Mouse (Mus musculus) heart, embryonic 12.5 days (tissue): ENCODE data around the gene Ephx1. TPM values are rescaled to one million over a fixed set of nuclear protein-coding genes. Genes with fewer than 3 reads are reported as not detected.
"Not testable (repeated sequence)": the region's sequence is repeated elsewhere in the genome, so short reads cannot be mapped to it uniquely, and the experiment has no call there.

Experiments
- ATAC-seq: fragments of 200-750 bp; cut with Nextera tagmentation; 2 replicates; pipeline ENCODE4 v1.8.0; 2017; ENCODE audit warnings: moderate TSS enrichment, moderate library complexity; ENCODE audit not compliant: insufficient number of reproducible peaks, low FRiP score
- H3K27ac ChIP-seq: fragments of 300-500 bp; sonication (generic); 2 replicates; pipeline ENCODE4 v1.5.1; 2016; ENCODE audit warnings: mild to moderate bottlenecking, moderate library complexity; ENCODE audit not compliant: poor library complexity, severe bottlenecking
- H3K27me3 ChIP-seq: fragments of 300-500 bp; sonication (generic); replicated peaks from 2 replicates; pipeline ENCODE4 v1.6.1; 2016; ENCODE audit warnings: mild to moderate bottlenecking, moderate library complexity
- H3K36me3 ChIP-seq: fragments of 300-500 bp; sonication (generic); 2 replicates; pipeline ENCODE4 v1.6.1; 2016; ENCODE audit warnings: mild to moderate bottlenecking, moderate library complexity
- H3K4me1 ChIP-seq: fragments of 300-500 bp; sonication (generic); replicated peaks from 2 replicates; pipeline ENCODE4 v1.6.1; 2016; ENCODE audit warnings: mild to moderate bottlenecking
- H3K4me2 ChIP-seq: fragments of 300-500 bp; sonication (generic); 2 replicates; pipeline ENCODE4 v1.6.1; 2016; ENCODE audit warnings: mild to moderate bottlenecking, moderate library complexity
- H3K4me3 ChIP-seq: fragments of 300-500 bp; sonication (generic); 2 replicates; pipeline ENCODE4 v1.5.1; 2016; ENCODE audit warnings: mild to moderate bottlenecking
- H3K9ac ChIP-seq: fragments of 300-500 bp; sonication (generic); 2 replicates; pipeline ENCODE4 v1.6.1; 2016; ENCODE audit warnings: mild to moderate bottlenecking, moderate library complexity
- H3K9me3 ChIP-seq: fragments of 300-500 bp; sonication (generic); replicated peaks from 2 replicates; pipeline ENCODE4 v1.6.1; 2016; ENCODE audit warnings: mild to moderate bottlenecking, moderate library complexity
- WGBS: fragments of 180-500 bp; shearing (Covaris S2); methylation state at CpG from one replicate; pipeline ENCODE4 v1.1.7; 2016; 5-methylcytosine and 5-hydroxymethylcytosine counted together
- polyA plus RNA-seq: library from polyadenylated mRNA; unstranded; fragments of >200 nt; fragmentation: Nextera tagmentation; extraction: Ambion mirVana; gene quantifications from 2 replicates; pipeline ENCODE4 v1.2.1, GENCODE M21; 2016

Gene Ephx1
- polyA plus RNA-seq, 1 experiment from 2014 or later: 5.1 TPM

DNA sequence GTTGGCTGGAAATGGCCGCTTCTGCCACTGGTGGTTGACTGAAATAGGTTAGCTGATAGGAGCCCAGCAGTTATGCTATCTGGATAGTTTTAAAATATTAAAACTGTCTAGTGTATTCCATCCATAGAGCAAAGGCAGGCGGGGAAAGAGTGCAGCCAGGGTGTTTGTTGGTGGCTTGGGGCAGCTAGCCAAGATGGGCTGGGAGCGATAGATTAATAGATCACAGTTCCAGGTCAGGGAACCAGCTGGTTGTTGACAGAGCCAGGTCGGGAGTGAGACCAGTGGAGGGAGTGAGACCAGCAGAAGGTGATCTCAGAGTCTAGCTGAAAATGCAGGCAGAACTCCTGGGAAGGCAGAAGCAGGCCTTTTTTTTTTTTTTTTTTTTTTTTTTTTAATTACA, 16.9 kb upstream of the Ephx1 start:
- H3K9me3 ChIP-seq: no peaks in the 10 kb centered on the region
- H3K4me1 ChIP-seq: no peaks in the 10 kb centered on the region
- H3K4me3 ChIP-seq: no peak overlapping the region
- WGBS: 65% methylated on average over 4 of the region's 4 CpGs
- H3K27me3 ChIP-seq: peaks cover 10% of the 10 kb centered on the region
- H3K9ac ChIP-seq: no peak overlapping the region
- H3K27ac ChIP-seq: no peak overlapping the region
- no peak overlapping the region for H3K4me2 ChIP-seq
- ATAC-seq: no peak
- no peaks in the 10 kb centered on the region for H3K36me3 ChIP-seq

DNA sequence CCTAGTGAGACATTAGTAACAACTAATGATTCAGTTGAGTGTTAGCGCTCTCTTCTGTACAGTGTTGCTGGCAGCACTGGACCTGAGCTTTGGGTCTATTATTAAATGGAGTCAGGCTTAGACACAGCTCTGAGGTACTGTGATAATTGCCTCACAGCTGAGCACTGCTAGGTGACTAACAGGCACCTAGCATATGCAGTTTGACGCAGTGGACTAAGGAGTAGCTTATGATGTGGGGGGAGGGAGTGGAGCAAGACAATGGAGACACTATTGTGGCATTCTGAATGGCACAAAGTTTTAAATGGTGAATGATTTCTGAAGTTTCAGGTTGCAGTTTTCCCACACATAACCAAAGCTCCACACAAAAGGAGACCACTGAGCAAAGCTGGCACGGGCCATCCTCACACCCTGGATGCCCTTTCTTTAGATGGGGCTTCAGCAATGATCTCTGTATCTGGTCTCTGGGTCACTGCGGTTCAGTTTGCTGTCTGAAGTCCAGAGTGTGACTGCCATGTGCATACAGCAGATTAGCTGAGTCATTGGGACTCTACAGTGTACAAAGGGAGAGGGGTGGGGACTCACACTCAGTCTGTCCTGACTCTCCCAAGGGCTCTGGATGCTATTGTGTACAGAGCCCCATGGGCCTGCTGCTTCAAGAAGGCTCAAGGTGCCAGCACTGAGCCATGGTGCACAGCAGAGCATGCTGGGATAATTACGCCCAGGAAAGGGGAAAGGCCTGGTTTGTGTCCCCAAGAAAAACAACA, 14.5 kb upstream of the Ephx1 start:
- WGBS: 77% methylated on average over 5 of the region's 5 CpGs
- H3K4me3 ChIP-seq, ATAC-seq: not testable (repeated sequence)

DNA sequence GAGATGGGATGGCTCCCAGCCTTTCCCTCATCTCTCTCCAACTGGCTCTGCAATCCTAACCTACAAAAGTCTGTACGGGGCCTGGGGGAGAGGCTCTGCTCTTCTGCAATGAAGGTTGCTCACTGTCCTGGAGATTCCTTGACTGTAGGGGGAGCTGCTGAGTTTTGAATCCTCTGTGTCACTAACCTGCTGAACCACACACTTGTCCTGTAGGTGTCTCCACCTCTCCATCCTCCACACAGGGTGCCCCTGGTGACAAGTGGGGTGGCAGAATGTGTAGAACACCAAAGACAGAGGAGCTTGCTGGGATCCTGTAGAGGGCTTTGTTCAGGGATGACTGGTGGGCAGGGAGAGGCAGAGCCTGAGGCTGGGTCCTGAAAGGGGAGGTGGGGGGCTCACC, 1.6 kb upstream of the Ephx1 start:
- no peak overlapping the region for H3K27ac ChIP-seq
- peaks cover 14% of the 10 kb centered on the region; the same call in 1 of the 2 replicates for H3K27me3 ChIP-seq
- H3K4me3 ChIP-seq: no peak overlapping the region
- H3K36me3 ChIP-seq: no peaks in the 10 kb centered on the region
- H3K9ac ChIP-seq: no peak overlapping the region
- 11% methylated on average over 1 of the region's 1 CpGs for WGBS
- peaks cover 4% of the 10 kb centered on the region; the same call in 1 of the 2 replicates for H3K4me1 ChIP-seq
- H3K9me3 ChIP-seq: no peaks in the 10 kb centered on the region
- no peak overlapping the region for H3K4me2 ChIP-seq
- no peak for ATAC-seq

More for the DNA sequence above, 14.5 kb upstream of the Ephx1 start:
- not testable (repeated sequence) for H3K36me3 ChIP-seq, H3K27me3 ChIP-seq, H3K4me2 ChIP-seq, H3K9me3 ChIP-seq, H3K4me1 ChIP-seq, H3K9ac ChIP-seq, H3K27ac ChIP-seq

DNA sequence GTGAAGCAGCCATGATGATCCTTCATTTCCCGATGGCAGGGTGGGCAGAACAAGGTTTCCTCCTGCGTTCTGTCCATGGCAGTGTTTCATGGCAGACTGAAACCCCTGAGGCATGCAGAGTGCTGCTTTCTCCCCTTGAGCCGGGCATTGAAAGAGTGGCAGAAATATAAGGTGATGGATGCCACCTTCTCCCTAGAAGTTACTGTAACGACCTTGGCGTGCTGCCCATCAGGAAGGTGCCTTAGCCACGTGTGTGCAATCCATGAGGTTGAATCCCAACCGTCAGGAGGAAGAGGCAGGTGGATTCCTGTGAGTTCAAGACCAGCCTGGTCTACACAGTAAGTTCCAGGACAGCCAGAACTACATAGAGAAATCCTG, 773 bp upstream of the Ephx1 start:
- peaks cover 14% of the 10 kb centered on the region; the same call in 1 of the 2 replicates for H3K27me3 ChIP-seq
- ATAC-seq: no peak
- H3K4me1 ChIP-seq: peaks cover 11% of the 10 kb centered on the region
- H3K4me2 ChIP-seq: no peak overlapping the region
- H3K27ac ChIP-seq: no peak overlapping the region
- no peaks in the 10 kb centered on the region for H3K36me3 ChIP-seq
- WGBS: 74% methylated on average over 7 of the region's 7 CpGs
- H3K9me3 ChIP-seq: no peaks in the 10 kb centered on the region
- H3K4me3 ChIP-seq: no peak overlapping the region
- no peak overlapping the region for H3K9ac ChIP-seq

DNA sequence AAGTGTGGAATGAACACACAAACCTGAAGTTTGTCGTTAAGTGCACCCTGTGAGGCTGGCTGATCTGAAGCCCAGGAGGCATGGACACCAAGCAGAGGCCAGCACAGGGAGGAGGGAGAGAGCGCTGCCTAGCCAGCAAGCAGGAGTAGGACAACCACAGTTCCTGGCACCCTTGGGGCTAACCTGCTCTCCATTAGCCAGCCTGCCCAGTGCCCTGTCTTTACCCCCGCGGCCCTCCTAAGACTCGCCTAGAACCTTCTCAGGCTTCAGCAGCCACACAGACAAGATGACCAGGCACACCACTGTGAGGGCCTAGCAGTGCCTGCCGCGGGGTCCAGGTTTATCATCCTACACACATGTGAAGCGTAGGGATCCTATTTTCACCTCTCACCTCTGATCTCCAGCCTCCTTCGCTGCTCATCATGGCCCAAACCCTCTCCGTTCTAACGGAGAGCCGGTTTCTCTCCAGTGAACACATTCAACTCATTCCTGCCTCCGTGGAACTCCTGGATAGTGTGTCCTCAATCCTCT, 2.7 kb downstream of the Ephx1 start:
- peaks cover 14% of the 10 kb centered on the region; the same call in 1 of the 2 replicates for H3K27me3 ChIP-seq
- no peaks in the 10 kb centered on the region for H3K9me3 ChIP-seq
- no peak overlapping the region for H3K27ac ChIP-seq
- 62% methylated on average over 13 of the region's 13 CpGs for WGBS
- H3K4me1 ChIP-seq: peaks cover 28% of the 10 kb centered on the region
- peak overlapping the region; percentile 100; the same call in 1 of the 2 replicates for H3K4me2 ChIP-seq
- H3K9ac ChIP-seq: no peak overlapping the region
- no peaks in the 10 kb centered on the region for H3K36me3 ChIP-seq
- no peak overlapping the region for H3K4me3 ChIP-seq
- ATAC-seq: no peak

DNA sequence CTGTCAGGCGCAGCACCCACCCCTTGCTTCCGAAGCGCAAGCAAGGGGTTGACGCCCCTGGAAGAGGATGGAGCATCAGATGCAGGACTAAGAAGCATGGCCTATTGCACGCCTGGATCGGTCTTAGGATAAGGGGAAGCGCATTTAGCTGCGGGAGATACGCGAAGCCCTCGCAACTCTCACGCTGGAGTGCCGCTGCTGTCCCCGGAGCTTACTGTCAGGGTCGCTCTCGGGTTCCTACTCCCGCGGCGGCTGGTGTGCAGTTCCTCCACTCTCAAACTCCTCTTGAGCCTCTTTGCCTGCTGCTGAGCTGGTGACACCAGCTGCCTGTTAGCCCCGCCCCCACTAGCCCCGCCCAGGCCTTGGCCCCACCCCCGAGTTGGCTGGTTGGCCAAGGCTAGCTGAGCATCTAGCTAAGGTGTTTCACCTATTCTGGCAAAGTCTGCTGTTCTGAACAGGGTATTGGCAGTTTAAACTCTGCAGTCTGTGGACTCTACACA, 3.4 kb downstream of the Ephx1 start:
- under 1% methylated on average over 22 of the region's 22 CpGs for WGBS

DNA sequence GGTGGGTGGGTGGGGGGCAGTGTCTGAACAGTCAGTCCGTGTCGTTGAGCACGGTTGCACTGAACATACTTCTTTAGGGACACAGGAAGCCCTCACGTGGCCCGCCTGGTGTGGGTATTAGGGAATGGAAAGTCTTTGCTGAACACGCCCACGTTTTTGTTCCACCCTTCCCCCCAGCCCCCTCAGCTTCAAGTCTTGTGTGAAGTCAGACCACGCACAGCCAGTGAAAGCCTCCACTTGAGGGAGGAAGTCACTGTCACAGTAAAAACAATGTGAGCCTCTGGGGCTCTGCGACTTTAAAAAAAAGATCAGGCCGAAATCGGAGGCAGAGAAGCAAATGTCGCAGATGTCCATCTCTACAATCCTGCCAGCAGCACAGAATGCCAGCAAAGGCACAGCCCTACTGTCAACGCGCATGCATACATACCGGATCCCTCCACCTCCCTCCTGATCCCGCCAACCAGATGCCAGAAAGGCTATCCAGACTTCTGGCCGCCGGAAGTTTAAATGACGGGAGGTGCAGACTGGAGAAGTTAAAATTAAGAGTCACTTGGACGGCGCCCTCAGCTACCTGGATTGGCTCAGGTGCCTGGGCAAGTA, 4.1 kb downstream of the Ephx1 start:
- Histone ChIP-seq H3K9me3 (no peaks in the 10 kb centered on the region), H3K4me3 (peak overlapping the region; percentile 64), H3K27me3 (peaks cover 14% of the 10 kb centered on the region; the same call in 1 of the 2 replicates), H3K9ac (peak overlapping the region; percentile 80), H3K36me3 (no peaks in the 10 kb centered on the region), H3K27ac (peak overlapping the region; percentile 78), H3K4me1 (peaks cover 28% of the 10 kb centered on the region), H3K4me2 (peak overlapping the region; percentile 100)
- 2% methylated on average over 21 of the region's 21 CpGs for WGBS
- peak; percentile 82 for ATAC-seq

More for the DNA sequence above, 3.4 kb downstream of the Ephx1 start:
- H3K9ac ChIP-seq: peak overlapping the region; percentile 80
- peak overlapping the region; percentile 100 for H3K4me2 ChIP-seq
- H3K27ac ChIP-seq: peak overlapping the region; percentile 78
- H3K4me3 ChIP-seq: peak overlapping the region; percentile 64
- peaks cover 28% of the 10 kb centered on the region for H3K4me1 ChIP-seq
- ATAC-seq: peak; percentile 71
- H3K27me3 ChIP-seq: peaks cover 14% of the 10 kb centered on the region; the same call in 1 of the 2 replicates
- no peaks in the 10 kb centered on the region for H3K9me3 ChIP-seq
- H3K36me3 ChIP-seq: no peaks in the 10 kb centered on the region

DNA sequence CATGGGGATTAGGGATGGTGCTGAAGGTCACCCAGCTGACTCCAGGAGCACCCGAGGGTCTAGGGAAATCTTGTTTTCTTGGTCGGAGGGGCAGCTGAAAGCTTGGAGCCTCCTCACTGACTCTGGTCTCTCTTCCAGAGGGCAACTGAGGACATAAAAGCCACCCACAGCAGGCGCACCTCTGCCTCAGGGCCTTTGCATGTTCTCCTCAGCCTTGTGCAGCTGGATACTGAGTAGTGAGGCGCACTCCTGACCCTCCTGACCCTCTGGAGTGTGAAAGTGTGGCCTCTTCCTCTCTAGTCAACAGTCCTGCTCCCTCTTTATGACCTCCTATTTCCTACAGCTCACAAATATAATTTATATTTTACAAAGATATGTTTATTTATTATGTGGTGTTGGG, 4.7 kb downstream of the Ephx1 start:
- Histone ChIP-seq H3K4me1 (peaks cover 28% of the 10 kb centered on the region), H3K27me3 (peaks cover 14% of the 10 kb centered on the region; the same call in 1 of the 2 replicates), H3K9me3 (no peaks in the 10 kb centered on the region), H3K27ac (peak overlapping the region; percentile 59), H3K36me3 (no peaks in the 10 kb centered on the region), H3K4me2 (peak overlapping the region; percentile 100), H3K4me3 (no peak overlapping the region), H3K9ac (no peak overlapping the region; the same call in 1 of the 2 replicates)
- ATAC-seq: no peak
- 68% methylated on average over 4 of the region's 4 CpGs for WGBS

DNA sequence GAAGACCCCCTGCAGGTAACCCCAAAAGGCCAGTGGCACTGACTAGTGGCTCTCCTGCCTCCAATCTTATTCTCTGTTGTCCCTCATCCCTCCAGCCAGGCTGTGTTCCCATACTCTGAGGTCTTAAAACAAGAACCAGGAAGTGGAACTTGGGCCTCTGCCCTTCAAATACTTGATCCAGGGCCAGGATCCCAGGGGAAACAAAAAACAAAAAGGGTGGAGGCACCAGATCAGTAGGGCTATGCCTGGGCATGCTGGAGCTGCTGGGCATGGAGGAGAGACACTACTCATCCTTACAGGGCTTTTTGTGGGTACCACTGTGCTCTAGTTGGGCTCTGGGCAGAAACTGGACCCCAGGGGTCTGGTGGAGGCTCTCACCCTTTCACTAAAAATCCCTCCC, 5.1 kb downstream of the Ephx1 start:
- Histone ChIP-seq H3K4me2 (peak overlapping the region; percentile 100; the same call in 1 of the 2 replicates), H3K27ac (0 out of 2 replicates have a peak overlapping the region, but pooled peaks have one; percentile 59), H3K9ac (no peak overlapping the region), H3K36me3 (no peaks in the 10 kb centered on the region), H3K4me3 (no peak overlapping the region), H3K27me3 (peaks cover 14% of the 10 kb centered on the region; the same call in 1 of the 2 replicates), H3K9me3 (no peaks in the 10 kb centered on the region), H3K4me1 (peaks cover 30% of the 10 kb centered on the region)
- no peak for ATAC-seq

DNA sequence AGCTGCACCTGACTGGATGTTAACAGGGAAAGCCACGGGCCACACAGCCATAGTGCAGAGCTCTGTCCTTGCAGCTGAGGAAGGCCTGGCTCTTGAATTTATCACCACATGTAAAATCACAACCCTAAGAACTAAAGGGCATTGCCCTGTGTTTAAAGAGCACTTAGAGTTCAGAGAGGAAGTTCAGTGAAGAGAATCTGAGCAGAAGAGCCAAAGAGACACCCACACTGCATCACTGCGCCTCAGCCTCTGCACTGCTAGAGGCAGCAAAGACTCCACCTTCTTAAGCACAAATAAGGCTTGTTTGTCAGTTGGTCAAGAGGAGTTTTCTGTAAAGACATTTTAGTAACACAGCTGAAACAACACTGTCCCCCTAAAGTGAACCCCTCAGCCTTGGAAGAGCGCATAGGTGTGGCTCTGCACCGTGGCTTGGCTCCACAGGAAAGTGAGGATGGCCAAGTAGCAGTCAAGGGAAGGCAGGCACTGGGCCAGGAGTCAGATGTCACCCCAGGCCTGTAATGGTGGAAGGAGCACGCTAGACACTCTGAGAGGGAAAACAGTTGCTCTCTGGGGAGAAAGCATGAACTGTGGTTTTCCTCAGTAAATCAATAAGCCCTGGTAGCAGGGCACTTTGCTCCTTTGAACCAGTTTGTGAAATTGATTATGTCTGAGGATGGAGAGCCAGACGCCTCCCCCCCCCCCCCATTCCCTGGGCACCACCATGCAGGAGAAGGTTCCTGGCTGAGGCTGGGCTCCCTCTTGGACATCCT, 5.8 kb downstream of the Ephx1 start:
- Histone ChIP-seq H3K4me3 (no peak overlapping the region), H3K27ac (no peak overlapping the region), H3K4me1 (peaks cover 36% of the 10 kb centered on the region), H3K9ac (no peak overlapping the region), H3K4me2 (0 out of 2 replicates have a peak overlapping the region, but pooled peaks have one; percentile 100), H3K36me3 (no peaks in the 10 kb centered on the region), H3K27me3 (peaks cover 14% of the 10 kb centered on the region; the same call in 1 of the 2 replicates), H3K9me3 (no peaks in the 10 kb centered on the region)
- no peak for ATAC-seq
- WGBS: 64% methylated on average over 6 of the region's 6 CpGs
